Mouse (Mus musculus) inflammation-experienced regulatory T-cells (primary cell): ENCODE results near the gene Cnpy4. TPM values are rescaled to one million over a fixed set of nuclear protein-coding genes. Genes with fewer than 3 reads are reported as not detected.

Experiments
- polyA plus RNA-seq, 2 experiments: library from polyadenylated mRNA; unstranded; fragments of 100-300 nt; shearing (Covaris generic); gene quantifications; one replicate each; pipeline ENCODE4 v1.2.1; 2017

Cnpy4 gene
- 10 to 100 TPM; 17.3 to 20.4 TPM for polyA plus RNA-seq

DNA sequence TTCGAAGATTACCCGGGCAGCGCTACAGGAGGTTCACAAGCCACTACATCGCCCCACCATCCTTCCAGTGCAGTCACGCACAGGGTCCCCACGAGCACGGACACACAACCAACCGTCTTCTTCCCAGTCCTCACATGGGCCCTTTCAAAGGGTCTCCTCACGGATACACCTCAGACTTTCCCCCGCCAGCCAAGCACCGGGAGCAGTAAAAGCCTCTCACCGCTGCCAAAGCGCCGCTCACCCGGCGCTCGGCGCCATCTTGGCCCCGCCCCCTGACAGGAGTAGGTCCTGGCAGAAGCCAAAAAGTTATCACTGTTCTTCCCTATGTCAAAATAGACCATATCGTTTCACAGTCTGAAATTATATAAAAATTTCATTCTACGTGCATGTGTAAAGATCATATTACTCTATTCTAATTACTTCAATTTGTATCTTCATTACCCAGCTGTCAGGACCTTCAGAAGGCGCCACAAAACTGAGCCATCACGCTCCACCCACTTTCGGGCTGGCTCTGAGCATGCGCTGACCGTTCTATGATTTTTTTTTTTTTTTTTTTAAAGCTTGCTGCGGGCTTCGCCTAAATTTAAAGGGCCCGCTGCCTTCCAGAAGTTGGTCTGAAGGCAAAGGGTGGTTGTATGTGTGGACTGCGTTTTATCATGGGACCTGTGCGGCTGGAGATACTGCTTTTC lies at the start of gene Cnpy4, which contains the start of gene Taf6:
Cnpy4 (plus strand) TSS at position 536 of the 689 bp plus-strand sequence.
Taf6 (minus strand) TSS at position 502 of the 689 bp plus-strand sequence.

DNA sequence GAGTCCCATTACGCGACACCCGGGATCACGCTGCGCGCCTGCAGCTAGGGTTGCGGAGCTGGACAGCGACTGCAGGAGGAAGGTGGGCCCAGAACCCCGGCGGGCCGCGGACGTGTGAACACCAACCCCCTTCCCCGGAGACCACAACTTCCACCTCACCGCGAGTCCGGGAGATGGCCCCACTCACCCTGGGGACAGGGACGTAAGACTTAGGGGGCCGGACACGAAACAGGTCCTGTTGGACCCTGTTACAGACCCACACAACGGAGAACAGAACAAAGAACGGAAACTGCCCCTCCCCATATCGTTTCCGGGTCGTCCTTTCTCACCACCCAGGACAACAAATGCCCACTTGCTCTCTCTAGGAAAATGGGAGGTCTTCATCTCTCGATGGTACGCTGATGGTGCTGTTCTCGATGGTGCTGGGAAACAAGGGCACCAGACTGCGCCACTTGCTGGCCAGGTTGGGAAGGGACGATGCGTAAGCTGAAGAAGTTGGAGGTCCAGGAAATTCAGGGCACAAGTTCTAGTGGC lies 31.8 kb upstream of the Cnpy4 start, which contains the start of gene Zfp113:
Zfp113 (minus strand) TSS at position 302 of the 534 bp plus-strand sequence.

GRCm38 (mm10) chr5:138160842-138161665 lies 26.2 kb upstream of the Cnpy4 start, which contains the start of gene Cops6:
Gene Cops6 (plus strand): TSS chr5:138161071.

GRCm38 (mm10) chr5:138171695-138172491 lies 15.4 kb upstream of the Cnpy4 start, which contains the start of the genes Ap4m1 and Mcm7:
Gene Ap4m1 (plus strand): TSS chr5:138172002.
Gene Mcm7 (minus strand): TSS chr5:138172422.

GRCm38 (mm10) chr5:138193771-138194727 lies 6.8 kb downstream of the Cnpy4 start, which contains the start of gene Mblac1:
Gene Mblac1 (plus strand): TSS chr5:138194314.

GRCm38 (mm10) chr5:138225700-138226099 lies 38.4 kb downstream of the Cnpy4 start, which contains the start of gene Nxpe5:
Gene Nxpe5 (plus strand): TSS chr5:138225898.

Other genes with a start within 250 kb of the Cnpy4 start
- gene Gjc3, start 224.4 kb upstream of the Cnpy4 start, polyA plus RNA-seq, result under 1 TPM in 1 of 2 experiments, not detected in 1; 0.04 TPM
- 1 to 10 TPM in 1 of 2 experiments, under 1 TPM in 1; 0.23 to 1.0 TPM for gene Azgp1, start 206.0 kb upstream of the Cnpy4 start, polyA plus RNA-seq
- 1 to 10 TPM in 1 of 2 experiments, under 1 TPM in 1; 0.11 to 2.1 TPM for gene Smok3a, start 166.2 kb upstream of the Cnpy4 start, polyA plus RNA-seq
- 1 to 10 TPM in 1 of 2 experiments, not detected in 1; 7.7 TPM for gene Smok3b, start 166.1 kb upstream of the Cnpy4 start, polyA plus RNA-seq
- gene Smok3c, start 134.3 kb upstream of the Cnpy4 start, polyA plus RNA-seq, result 1 to 10 TPM in 1 of 2 experiments, under 1 TPM in 1; 0.35 to 2.9 TPM
- 10 to 100 TPM; 11.9 to 14.3 TPM for gene Zkscan1, start 102.4 kb upstream of the Cnpy4 start, polyA plus RNA-seq
- gene Zscan21, start 70.6 kb upstream of the Cnpy4 start, polyA plus RNA-seq, result 10 to 100 TPM; 23.1 to 27.3 TPM
- gene Zfp113, start 31.7 kb upstream of the Cnpy4 start, polyA plus RNA-seq, result 10 to 100 TPM; 21.3 to 26.4 TPM
- gene Cops6, start 26.4 kb upstream of the Cnpy4 start, polyA plus RNA-seq, result 100 to 1,000 TPM; 183 to 192 TPM
- gene Ap4m1, start 15.5 kb upstream of the Cnpy4 start, polyA plus RNA-seq, result 1 to 10 TPM; 8.1 to 8.7 TPM
- gene Mcm7, start 15.1 kb upstream of the Cnpy4 start, polyA plus RNA-seq, result 10 to 100 TPM; 57.4 to 74.1 TPM
- 10 to 100 TPM; 44.9 to 56.9 TPM for gene Taf6, start within 50 bp of the Cnpy4 start, polyA plus RNA-seq
- gene Mblac1, start 6.8 kb downstream of the Cnpy4 start, polyA plus RNA-seq, result under 1 TPM; 0.93 to 0.99 TPM
- 1 to 10 TPM in 1 of 2 experiments, under 1 TPM in 1; 0.49 to 1.4 TPM for gene Nxpe5, start 38.4 kb downstream of the Cnpy4 start, polyA plus RNA-seq
- 100 to 1,000 TPM in 1 of 2 experiments, 10 to 100 TPM in 1; 61.4 to 105 TPM for gene Lamtor4, start 68.0 kb downstream of the Cnpy4 start, polyA plus RNA-seq
- 10 to 100 TPM; 35.3 to 42.7 TPM for gene BC037034, start 76.5 kb downstream of the Cnpy4 start, polyA plus RNA-seq
- gene Gal3st4, start 85.4 kb downstream of the Cnpy4 start, polyA plus RNA-seq, result 1 to 10 TPM; 1.1 to 1.6 TPM
- gene Gm43720, start 92.5 kb downstream of the Cnpy4 start, polyA plus RNA-seq, result under 1 TPM in 1 of 2 experiments, not detected in 1; 0.02 TPM
- gene Gpc2, start 92.5 kb downstream of the Cnpy4 start, polyA plus RNA-seq, result 1 to 10 TPM in 1 of 2 experiments, under 1 TPM in 1; 0.86 to 2.2 TPM
- gene Stag3, start 92.8 kb downstream of the Cnpy4 start, polyA plus RNA-seq, result 1 to 10 TPM in 1 of 2 experiments, under 1 TPM in 1; 0.96 to 1.7 TPM
- gene Pvrig, start 154.5 kb downstream of the Cnpy4 start, polyA plus RNA-seq, result 10 to 100 TPM in 1 of 2 experiments, 1 to 10 TPM in 1; 6.0 to 20.3 TPM